Mouse (Mus musculus) liver, adult 2 months (tissue): Measurements from ENCODE around the gene Cop1.

Experiments
- CTCF ChIP-seq: fragments of 200-500 bp; IDR thresholded peaks from 2 replicates; pipeline ENCODE4 v1.5.1; 2011; ENCODE audit warnings: low read depth, low read length, control low read depth
- POLR2A ChIP-seq: fragments of 200-500 bp; IDR thresholded peaks from 2 replicates; pipeline ENCODE4 v1.6.1; 2011; ENCODE audit warnings: low read length, control low read depth; ENCODE audit not compliant: insufficient read depth; ENCODE audit errors: extremely low read depth

DNA sequence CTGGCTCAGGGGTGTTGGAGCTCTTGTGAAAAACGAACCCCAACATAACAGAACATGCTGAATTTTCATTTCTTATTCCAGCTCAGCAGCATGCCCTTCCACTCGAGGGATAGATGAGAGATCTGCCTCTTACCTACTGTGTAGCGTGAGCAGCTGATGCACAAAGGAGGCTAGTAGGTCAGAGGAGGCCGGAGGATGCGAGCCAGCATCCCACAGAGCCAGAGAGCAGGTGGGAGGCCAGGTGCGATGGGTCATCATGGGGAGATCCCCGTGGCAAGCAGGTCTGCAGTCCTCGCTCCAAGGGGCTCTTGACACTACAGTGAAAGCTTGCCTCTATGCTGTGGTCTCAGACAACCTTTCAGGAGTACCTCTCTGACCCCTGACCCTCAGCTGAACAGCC is 160.5 kb downstream of the Cop1 start:
- TF ChIP-seq CTCF (no peak), POLR2A (no peak)
